Comparison of ENCODE assay signal across 7 mouse cellular contexts in genomic region chr11:69364376-69364775, GRCm38 (mm10). TPM values are rescaled to one million over a fixed set of nuclear protein-coding genes. Genes with fewer than 3 reads are reported as not detected.
DNase-seq lines count a peak whose midpoint lies in the region; ATAC-seq and TF ChIP-seq lines count a peak whose summit lies in the region.

No protein-coding gene starts in this region.

- no peak for TF ChIP-seq POLR2A in bone marrow macrophage, adult 2 months (IDR thresholded peaks at IDR 0.05; ENCODE audit: borderline replicate concordance, low read depth, low read length)
- TF ChIP-seq POLR2A in cortical plate, adult 2 months (IDR thresholded peaks at IDR 0.05; ENCODE audit: extremely low read depth, insufficient read depth, low read length), result no peak

- H3K4me3 ChIP-seq in bone marrow macrophage, adult 2 months (ENCODE audit: insufficient read depth, low read length), result peak overlapping the region; percentile 31
- no peak overlapping the region for H3K4me3 ChIP-seq in cortical plate, adult 2 months (ENCODE audit: insufficient read depth, low read length)
- H3K4me3 ChIP-seq in intestine, embryonic 15.5 days (replicated peaks), result peak overlapping the region; percentile 14; the same call in 1 of the 2 replicates
- no peak overlapping the region for H3K4me3 ChIP-seq in liver, embryonic 14.5 days (ENCODE audit: insufficient read depth in 1 of 2, low read depth in 2 of 2, low read length in 2 of 2)

- peak overlapping the region; percentile 91 for H3K4me2 ChIP-seq in intestine, embryonic 15.5 days (replicated peaks)
- H3K4me2 ChIP-seq in liver, embryonic 14.5 days (ENCODE audit: low read depth), result peak overlapping the region; percentile 39

- DNase-seq in liver, embryonic 14.5 days (ENCODE audit: low read depth in 3 of 3, low spot score in 3 of 3), result no peak
- DNase-seq in spleen, adult 18-20 months, result no peak
- DNase-seq in right cerebral cortex, adult 18-20 months, result no peak
- no peak for DNase-seq in thymus, postnatal 0 days (ENCODE audit: low spot score)

- H3K9ac ChIP-seq in intestine, embryonic 15.5 days, result 0 out of 2 replicates have a peak overlapping the region, but pooled peaks have one; percentile 58
- no peak overlapping the region for H3K9ac ChIP-seq in liver, embryonic 14.5 days (replicated peaks)

- peaks cover 26% of the 10 kb centered on the region for H3K36me3 ChIP-seq in intestine, embryonic 15.5 days
- H3K36me3 ChIP-seq in liver, embryonic 14.5 days (replicated peaks; ENCODE audit: control insufficient read depth, insufficient read depth, low read depth), result no peaks in the 10 kb centered on the region

- H3K4me1 ChIP-seq in bone marrow macrophage, adult 2 months (ENCODE audit: control insufficient read depth, insufficient read depth, low read length), result peaks cover 18% of the 10 kb centered on the region
- H3K4me1 ChIP-seq in cortical plate, adult 2 months (ENCODE audit: control insufficient read depth, insufficient read depth, low read length), result peaks cover 12% of the 10 kb centered on the region
- peaks cover 32% of the 10 kb centered on the region for H3K4me1 ChIP-seq in intestine, embryonic 15.5 days (replicated peaks)
- peaks cover 16 to 17% of the 10 kb centered on the region in 2 experiments; a peak in 3 of 4 replicates for H3K4me1 ChIP-seq in liver, embryonic 14.5 days (replicated peaks; ENCODE audit: control insufficient read depth in 2 of 2, insufficient read depth in 2 of 2, low read length in 1 of 2)

- no peaks in the 10 kb centered on the region for H3K27me3 ChIP-seq in intestine, embryonic 15.5 days (replicated peaks)
- H3K27me3 ChIP-seq in liver, embryonic 14.5 days (ENCODE audit: control insufficient read depth, insufficient read depth, low read length), result peaks cover 31% of the 10 kb centered on the region

- no peak for ATAC-seq in intestine, embryonic 15.5 days
- no peak for ATAC-seq in liver, embryonic 14.5 days (ENCODE audit: insufficient read depth)

- TF ChIP-seq EP300 in liver, embryonic 14.5 days (IDR thresholded peaks at IDR 0.05; ENCODE audit: low read depth), result no peak

- WGBS in intestine, embryonic 15.5 days, result 37% methylated on average over 8 of the region's 8 CpGs
- WGBS in liver, embryonic 14.5 days (ENCODE audit: insufficient replicate concordance), result 47% methylated on average over 8 of the region's 8 CpGs

- no peak for TF ChIP-seq CTCF in bone marrow macrophage, adult 2 months (IDR thresholded peaks at IDR 0.05; ENCODE audit: low read depth, low read length)
- no peak for TF ChIP-seq CTCF in cortical plate, adult 2 months (IDR thresholded peaks at IDR 0.05; ENCODE audit: extremely low read depth, insufficient read depth, low read length)
- TF ChIP-seq CTCF in liver, embryonic 14.5 days (IDR thresholded peaks at IDR 0.05; ENCODE audit: low read depth), result no peak

- peak overlapping the region; percentile 96 for H3K27ac ChIP-seq in bone marrow macrophage, adult 2 months (ENCODE audit: insufficient read depth, low read depth, low read length)
- H3K27ac ChIP-seq in cortical plate, adult 2 months (ENCODE audit: insufficient read depth, low read length), result 0 out of 2 replicates have a peak overlapping the region, but pooled peaks have one; percentile 8
- peak overlapping the region; percentile 97 for H3K27ac ChIP-seq in intestine, embryonic 15.5 days
- no peak overlapping the region for H3K27ac ChIP-seq in liver, embryonic 14.5 days

- no peaks in the 10 kb centered on the region for H3K9me3 ChIP-seq in intestine, embryonic 15.5 days
- H3K9me3 ChIP-seq in liver, embryonic 14.5 days (ENCODE audit: control insufficient read depth, low read length), result no peaks in the 10 kb centered on the region

RNA-seq across cellular contexts. Expression of gene Chd3, which starts 4.8 kb away (rescaled TPM):
- 134 and 137 TPM in 2 replicates for polyA plus RNA-seq in bone marrow macrophage, adult 2 months (2012; ENCODE audit: insufficient read depth, insufficient read length, missing spikeins)
- 242 and 274 TPM in 2 replicates for polyA plus RNA-seq in cortical plate, adult 2 months (2012; rRNA removed)
- polyA plus RNA-seq in intestine, embryonic 15.5 days (2015; fragmentation: Nextera tagmentation; extraction: Ambion mirVana), result 39.9 and 44.1 TPM in 2 replicates
- 13.7 and 14.3 TPM in 2 replicates for polyA plus RNA-seq in liver, embryonic 14.5 days (2012; rRNA removed)
- polyA plus RNA-seq in liver, embryonic 14.5 days (2014; fragmentation: Nextera tagmentation; extraction: Ambion mirVana), result 1.9 and 2.4 TPM in 2 replicates
- polyA plus RNA-seq in thymus, postnatal 0 days (2015; fragmentation: Nextera tagmentation; extraction: Ambion mirVana), result 10.7 and 13.2 TPM in 2 replicates

RNA-seq across cellular contexts. Expression of gene Rnf227, which starts 24.1 kb away (rescaled TPM):
- 4.6 and 4.8 TPM in 2 replicates for polyA plus RNA-seq in bone marrow macrophage, adult 2 months (2012; ENCODE audit: insufficient read depth, insufficient read length, missing spikeins)
- 142 and 144 TPM in 2 replicates for polyA plus RNA-seq in cortical plate, adult 2 months (2012; rRNA removed)
- 10.8 and 10.9 TPM in 2 replicates for polyA plus RNA-seq in intestine, embryonic 15.5 days (2015; fragmentation: Nextera tagmentation; extraction: Ambion mirVana)
- polyA plus RNA-seq in liver, embryonic 14.5 days (2012; rRNA removed), result 0.30 and 0.74 TPM in 2 replicates
- polyA plus RNA-seq in liver, embryonic 14.5 days (2014; fragmentation: Nextera tagmentation; extraction: Ambion mirVana), result 0.59 and 0.66 TPM in 2 replicates
- 6.8 and 8.3 TPM in 2 replicates for polyA plus RNA-seq in thymus, postnatal 0 days (2015; fragmentation: Nextera tagmentation; extraction: Ambion mirVana)

RNA-seq across cellular contexts. Expression of gene Naa38, which starts 30.9 kb away (rescaled TPM):
- 69.8 and 73.7 TPM in 2 replicates for polyA plus RNA-seq in bone marrow macrophage, adult 2 months (2012; ENCODE audit: insufficient read depth, insufficient read length, missing spikeins)
- 215 and 222 TPM in 2 replicates for polyA plus RNA-seq in cortical plate, adult 2 months (2012; rRNA removed)
- polyA plus RNA-seq in intestine, embryonic 15.5 days (2015; fragmentation: Nextera tagmentation; extraction: Ambion mirVana), result 154 and 182 TPM in 2 replicates
- polyA plus RNA-seq in liver, embryonic 14.5 days (2012; rRNA removed), result 70.9 and 76.9 TPM in 2 replicates
- 120 and 127 TPM in 2 replicates for polyA plus RNA-seq in liver, embryonic 14.5 days (2014; fragmentation: Nextera tagmentation; extraction: Ambion mirVana)
- 194 and 211 TPM in 2 replicates for polyA plus RNA-seq in thymus, postnatal 0 days (2015; fragmentation: Nextera tagmentation; extraction: Ambion mirVana)

RNA-seq across cellular contexts. Expression of gene Cyb5d1, which starts 31.1 kb away (rescaled TPM):
- polyA plus RNA-seq in bone marrow macrophage, adult 2 months (2012; ENCODE audit: insufficient read depth, insufficient read length, missing spikeins), result 22.5 and 23.2 TPM in 2 replicates
- 34.3 and 35.6 TPM in 2 replicates for polyA plus RNA-seq in cortical plate, adult 2 months (2012; rRNA removed)
- polyA plus RNA-seq in intestine, embryonic 15.5 days (2015; fragmentation: Nextera tagmentation; extraction: Ambion mirVana), result 22.7 and 24.8 TPM in 2 replicates
- polyA plus RNA-seq in liver, embryonic 14.5 days (2012; rRNA removed), result 4.8 and 8.3 TPM in 2 replicates
- 6.2 and 7.3 TPM in 2 replicates for polyA plus RNA-seq in liver, embryonic 14.5 days (2014; fragmentation: Nextera tagmentation; extraction: Ambion mirVana)
- 25.9 and 28.3 TPM in 2 replicates for polyA plus RNA-seq in thymus, postnatal 0 days (2015; fragmentation: Nextera tagmentation; extraction: Ambion mirVana)

RNA-seq across cellular contexts. Expression of gene Tmem88, which starts 33.7 kb away (rescaled TPM):
- not detected in 2 replicates for polyA plus RNA-seq in bone marrow macrophage, adult 2 months (2012; ENCODE audit: insufficient read depth, insufficient read length, missing spikeins)
- polyA plus RNA-seq in cortical plate, adult 2 months (2012; rRNA removed), result 6.5 and 6.8 TPM in 2 replicates
- polyA plus RNA-seq in intestine, embryonic 15.5 days (2015; fragmentation: Nextera tagmentation; extraction: Ambion mirVana), result 30.7 and 32.1 TPM in 2 replicates
- 3.7 and 5.3 TPM in 2 replicates for polyA plus RNA-seq in liver, embryonic 14.5 days (2012; rRNA removed)
- 4.6 TPM in 2 replicates for polyA plus RNA-seq in liver, embryonic 14.5 days (2014; fragmentation: Nextera tagmentation; extraction: Ambion mirVana)
- polyA plus RNA-seq in thymus, postnatal 0 days (2015; fragmentation: Nextera tagmentation; extraction: Ambion mirVana), result 10.4 and 12.9 TPM in 2 replicates

Comparison
In these comparisons a context has a peak if more than half of its experiments do, and no peak if none do; other contexts are left out.
1. H3K4me3 ChIP-seq: peak in bone marrow macrophage, adult 2 months (single experiment) and intestine, embryonic 15.5 days (single experiment); none in cortical plate, adult 2 months (single experiment) and liver, embryonic 14.5 days (0 of 2).
2. RNA of gene Rnf227, which starts 24.1 kb away (polyA plus RNA-seq): 142 to 144 TPM in cortical plate, adult 2 months; 10.8 to 10.9 TPM in intestine, embryonic 15.5 days, 6.8 to 8.3 TPM in thymus, postnatal 0 days, 4.6 to 4.8 TPM in bone marrow macrophage, adult 2 months and 0.30 to 0.74 TPM in liver, embryonic 14.5 days; every median in the first group is over 10 times any median in the second.